Mouse (Mus musculus) MEL (cell line): Measurements from ENCODE around the gene Rabl2. TPM values are rescaled to one million over a fixed set of nuclear protein-coding genes. Genes with fewer than 3 reads are reported as not detected.

Experiments used
- DNase-seq: peaks from one replicate; pipeline ENCODE4 v3.0.0; 2011; ENCODE audit warnings: low read depth, low spot score
- H3K27ac ChIP-seq: 2 replicates; pipeline ENCODE4 v1.5.1; 2012; ENCODE audit warnings: low read depth, mild to moderate bottlenecking, control low read depth, low read length, moderate library complexity; ENCODE audit not compliant: control insufficient read depth
- H3K27me3 ChIP-seq, 2 experiments: fragments of 150-350 bp in 1 of 2; sonication (generic) in 1 of 2; 2 replicates each; pipeline ENCODE4 v1.6.1; 2012; ENCODE audit warnings: low read length in 2 of 2, mild to moderate bottlenecking in 2 of 2, improper control_type of control experiment in 1 of 2, moderate library complexity in 1 of 2; ENCODE audit not compliant: insufficient read depth in 2 of 2, control insufficient read depth in 1 of 2
- H3K36me3 ChIP-seq, 2 experiments: 2 replicates each; pipeline ENCODE4 v1.6.1; 2012 to 2014; ENCODE audit warnings: low read length in 2 of 2, improper control_type of control experiment in 1 of 2, inconsistent platforms in 1 of 2, mild to moderate bottlenecking in 1 of 2; ENCODE audit not compliant: insufficient read depth in 2 of 2, control insufficient read depth in 1 of 2
- H3K4me1 ChIP-seq, 2 experiments: fragments of 150-350 bp in 1 of 2; sonication (generic) in 1 of 2; 2 replicates each; pipeline ENCODE4 v1.6.1; 2012; ENCODE audit warnings: low read length in 2 of 2, improper control_type of control experiment in 1 of 2, mild to moderate bottlenecking in 1 of 2; ENCODE audit not compliant: insufficient read depth in 2 of 2, control insufficient read depth in 1 of 2
- H3K4me3 ChIP-seq, 2 experiments: fragments of 150-350 bp in 1 of 2; sonication (generic) in 1 of 2; 2 replicates each; pipeline ENCODE4 v1.5.1; 2012; ENCODE audit warnings: low read depth in 2 of 2, low read length in 2 of 2, mild to moderate bottlenecking in 2 of 2, moderate library complexity in 2 of 2, control low read depth in 1 of 2, improper control_type of control experiment in 1 of 2; ENCODE audit not compliant: control insufficient read depth in 1 of 2, insufficient read depth in 1 of 2
- H3K79me2 ChIP-seq: 2 replicates; pipeline ENCODE4 v1.6.1; 2012; ENCODE audit warnings: mild to moderate bottlenecking, low read length, moderate library complexity; ENCODE audit not compliant: control insufficient read depth, poor library complexity, insufficient read depth
- H3K9ac ChIP-seq: 2 replicates; pipeline ENCODE4 v1.6.1; 2012; ENCODE audit warnings: low read depth, mild to moderate bottlenecking, control low read depth, low read length, moderate library complexity; ENCODE audit not compliant: control insufficient read depth, poor library complexity, severe bottlenecking
- H3K9me3 ChIP-seq: fragments of 150-350 bp; sonication (generic); replicated peaks from 2 replicates; pipeline ENCODE4 v1.6.1; 2012; ENCODE audit warnings: mild to moderate bottlenecking, low read length, improper control_type of control experiment, moderate library complexity; ENCODE audit not compliant: insufficient read depth
- BHLHE40 ChIP-seq: IDR thresholded peaks from 2 replicates; pipeline ENCODE4 v1.6.1; 2012; ENCODE audit warnings: low read depth, mild to moderate bottlenecking, inconsistent platforms, low read length, improper control_type of control experiment, borderline replicate concordance
- CHD2 ChIP-seq: IDR thresholded peaks from 2 replicates; pipeline ENCODE4 v1.6.1; 2011; ENCODE audit warnings: low read length, improper control_type of control experiment
- E2F4 ChIP-seq: IDR thresholded peaks from 2 replicates; pipeline ENCODE4 v1.6.1; 2011; ENCODE audit warnings: low read depth, low read length, improper control_type of control experiment, borderline replicate concordance
- EP300 ChIP-seq, 2 experiments: IDR thresholded peaks; 2 replicates each; pipeline ENCODE4 v1.6.1; 2011; ENCODE audit warnings: improper control_type of control experiment in 2 of 2, low read length in 2 of 2, low read depth in 1 of 2, mild to moderate bottlenecking in 1 of 2
- ETS1 ChIP-seq: IDR thresholded peaks from 2 replicates; pipeline ENCODE4 v1.6.1; 2012; ENCODE audit warnings: low read depth, mild to moderate bottlenecking, inconsistent platforms, low read length, improper control_type of control experiment, moderate library complexity
- GATA1 ChIP-seq: IDR thresholded peaks from 2 replicates; pipeline ENCODE4 v1.6.1; 2011; ENCODE audit warnings: low read depth, low read length, improper control_type of control experiment
- HCFC1 ChIP-seq: IDR thresholded peaks from 2 replicates; pipeline ENCODE4 v1.6.1; 2012; ENCODE audit warnings: low read depth, mild to moderate bottlenecking, inconsistent platforms, low read length, improper control_type of control experiment, moderate library complexity
- MAFK ChIP-seq: IDR thresholded peaks from 2 replicates; pipeline ENCODE4 v1.6.1; 2011; ENCODE audit warnings: low read depth, mild to moderate bottlenecking, low read length, improper control_type of control experiment, borderline replicate concordance
- MAX ChIP-seq: IDR thresholded peaks from 2 replicates; pipeline ENCODE4 v1.6.1; 2011; ENCODE audit warnings: low read length, improper control_type of control experiment
- MEF2A ChIP-seq: IDR thresholded peaks from 2 replicates; pipeline ENCODE4 v1.6.1; 2014; ENCODE audit warnings: low read depth, mild to moderate bottlenecking, inconsistent platforms, low read length, improper control_type of control experiment; ENCODE audit not compliant: poor library complexity, insufficient replicate concordance, severe bottlenecking; ENCODE audit errors: extremely low read depth
- MXI1 ChIP-seq: IDR thresholded peaks from 2 replicates; pipeline ENCODE4 v1.6.1; 2011; ENCODE audit warnings: mild to moderate bottlenecking, low read depth, low read length, improper control_type of control experiment
- MYC ChIP-seq: IDR thresholded peaks from 2 replicates; pipeline ENCODE4 v1.6.1; 2011; ENCODE audit warnings: low read depth, mild to moderate bottlenecking, low read length, improper control_type of control experiment, moderate library complexity
- NRF1 ChIP-seq: IDR thresholded peaks from 2 replicates; pipeline ENCODE4 v1.6.1; 2014; ENCODE audit warnings: low read depth, mild to moderate bottlenecking, inconsistent platforms, low read length, improper control_type of control experiment, moderate library complexity; ENCODE audit not compliant: poor library complexity, insufficient read depth, severe bottlenecking
- POLR2AphosphoS2 ChIP-seq: IDR thresholded peaks from 2 replicates; pipeline ENCODE4 v1.6.1; 2011; ENCODE audit warnings: low read length, improper control_type of control experiment
- RAD21 ChIP-seq: IDR thresholded peaks from 2 replicates; pipeline ENCODE4 v1.6.1; 2011; ENCODE audit warnings: mild to moderate bottlenecking, low read depth, low read length, improper control_type of control experiment
- RCOR1 ChIP-seq: IDR thresholded peaks from 2 replicates; pipeline ENCODE4 v1.6.1; 2012; ENCODE audit warnings: low read depth, mild to moderate bottlenecking, inconsistent platforms, low read length, improper control_type of control experiment
- SMC3 ChIP-seq: IDR thresholded peaks from 2 replicates; pipeline ENCODE4 v1.6.1; 2011; ENCODE audit warnings: low read depth, low read length, improper control_type of control experiment
- TCF12 ChIP-seq: IDR thresholded peaks from 2 replicates; pipeline ENCODE4 v1.6.1; 2014; ENCODE audit warnings: low read depth, mild to moderate bottlenecking, inconsistent platforms, low read length, improper control_type of control experiment, moderate library complexity
- UBTF ChIP-seq: IDR thresholded peaks from 2 replicates; pipeline ENCODE4 v1.6.1; 2012; ENCODE audit warnings: low read depth, mild to moderate bottlenecking, inconsistent platforms, low read length, improper control_type of control experiment, moderate library complexity, borderline replicate concordance; ENCODE audit not compliant: insufficient read depth
- USF1 ChIP-seq: IDR thresholded peaks from 2 replicates; pipeline ENCODE4 v1.6.1; 2014; ENCODE audit warnings: low read depth, mild to moderate bottlenecking, inconsistent platforms, low read length, improper control_type of control experiment, moderate library complexity
- USF2 ChIP-seq, 2 experiments: IDR thresholded peaks; 2 replicates each; pipeline ENCODE4 v1.6.1; 2011 to 2012; ENCODE audit warnings: improper control_type of control experiment in 2 of 2, low read length in 2 of 2, borderline replicate concordance in 1 of 2, inconsistent platforms in 1 of 2, low read depth in 1 of 2, mild to moderate bottlenecking in 1 of 2; ENCODE audit not compliant: insufficient read depth in 1 of 2
- ZC3H11A ChIP-seq: IDR thresholded peaks from 2 replicates; pipeline ENCODE4 v1.6.1; 2012; ENCODE audit warnings: low read depth, mild to moderate bottlenecking, inconsistent platforms, low read length, improper control_type of control experiment
- ZKSCAN1 ChIP-seq: IDR thresholded peaks from 2 replicates; pipeline ENCODE4 v1.6.1; 2012; ENCODE audit warnings: low read depth, mild to moderate bottlenecking, inconsistent platforms, low read length, improper control_type of control experiment, moderate library complexity
- ZMIZ1 ChIP-seq: IDR thresholded peaks from 2 replicates; pipeline ENCODE4 v1.6.1; 2012; ENCODE audit warnings: low read depth, mild to moderate bottlenecking, inconsistent platforms, low read length, improper control_type of control experiment, moderate library complexity
- ZNF384 ChIP-seq: IDR thresholded peaks from 2 replicates; pipeline ENCODE4 v1.6.1; 2012; ENCODE audit warnings: low read depth, mild to moderate bottlenecking, inconsistent platforms, low read length, improper control_type of control experiment
- polyA plus RNA-seq, 2 experiments: library from polyadenylated mRNA; stranded (reverse) in 1 of 2; unstranded in 1 of 2; fragments of >175 nt in 1 of 2; fragments of >200 nt in 1 of 2; gene quantifications; 2 replicates each; pipeline versions ENCODE4 v1.2.1 to v1.2.4; 2012; ENCODE audit warnings: low replicate concordance in 2 of 2, low read depth in 1 of 2; ENCODE audit not compliant: insufficient read length in 2 of 2, insufficient read depth in 1 of 2, missing spikeins in 1 of 2
- total RNA-seq: library from RNA; depleted of rRNA; stranded (reverse); fragments of 300-350 nt; gene quantifications from 2 replicates; pipeline ENCODE4 v1.2.3, GENCODE M21; 2012

Gene Rabl2
- total and polyA plus RNA-seq, 3 experiments, result 3.0 to 10.6 TPM; not detected in 1

- no peak overlapping the region for H3K27ac ChIP-seq
- H3K36me3 ChIP-seq, result no peaks in the 10 kb centered on the region
- no peak for DNase-seq
- no peaks in the 10 kb centered on the region for H3K4me1 ChIP-seq
- no peaks in the 10 kb centered on the region for H3K79me2 ChIP-seq
- no peaks in the 10 kb centered on the region for H3K9me3 ChIP-seq
- TF ChIP-seq E2F4, result no peak
- TF ChIP-seq USF2 (IDR thresholded peaks at IDR 0.05; ENCODE audit: borderline replicate concordance in 1 of 2, insufficient read depth in 1 of 2, low read depth in 1 of 2, low read length in 2 of 2), result no peak
- no peak for TF ChIP-seq ZNF384
- TF ChIP-seq RAD21, result no peak
- no peak for TF ChIP-seq POLR2AphosphoS2
- no peak for TF ChIP-seq HCFC1
- TF ChIP-seq ZC3H11A, result no peak
- TF ChIP-seq BHLHE40, result no peak
- TF ChIP-seq RCOR1, result no peak
- no peak for TF ChIP-seq UBTF
- H3K4me3 ChIP-seq, result no peak overlapping the region
- H3K27me3 ChIP-seq, result peaks cover 0 to 2% of the 10 kb centered on the region in 2 experiments; a peak in 1 of 4 replicates
- H3K9ac ChIP-seq, result no peak overlapping the region
These were observed 16.2 kb upstream of the Rabl2 start for GRCm38 (mm10) chr15:89607888-89608287.

GRCm38 (mm10) chr15:89607480-89607879, 15.8 kb upstream of the Rabl2 start:
- Histone ChIP-seq H3K27me3 (peaks cover 0 to 2% of the 10 kb centered on the region in 2 experiments; a peak in 1 of 4 replicates), H3K79me2 (no peaks in the 10 kb centered on the region), H3K9me3 (no peaks in the 10 kb centered on the region), H3K9ac (no peak overlapping the region), H3K4me3 (no peak overlapping the region), H3K36me3 (no peaks in the 10 kb centered on the region), H3K4me1 (no peaks in the 10 kb centered on the region), H3K27ac (no peak overlapping the region)
- TF ChIP-seq ZMIZ1, result no peak
- TF ChIP-seq MEF2A, result no peak
- no peak for TF ChIP-seq SMC3
- TF ChIP-seq ZKSCAN1, result no peak
- TF ChIP-seq GATA1, result no peak
- no peak for TF ChIP-seq MAFK
- no peak for TF ChIP-seq ZNF384
- TF ChIP-seq EP300 (IDR thresholded peaks at IDR 0.05; ENCODE audit: low read depth in 1 of 2, low read length in 2 of 2), result no peak
- no peak for TF ChIP-seq MAX
- TF ChIP-seq UBTF, result no peak
- no peak for TF ChIP-seq MXI1
- no peak for TF ChIP-seq HCFC1
- TF ChIP-seq TCF12, result no peak
- TF ChIP-seq BHLHE40, result no peak
- TF ChIP-seq ETS1, result no peak
- no peak for TF ChIP-seq MYC
- no peak for TF ChIP-seq RCOR1
- TF ChIP-seq USF1, result no peak
- no peak for TF ChIP-seq NRF1
- no peak for TF ChIP-seq CHD2
- no peak for DNase-seq
